Mouse (Mus musculus): Measurements from ENCODE around the gene Foxp1.

DNA sequence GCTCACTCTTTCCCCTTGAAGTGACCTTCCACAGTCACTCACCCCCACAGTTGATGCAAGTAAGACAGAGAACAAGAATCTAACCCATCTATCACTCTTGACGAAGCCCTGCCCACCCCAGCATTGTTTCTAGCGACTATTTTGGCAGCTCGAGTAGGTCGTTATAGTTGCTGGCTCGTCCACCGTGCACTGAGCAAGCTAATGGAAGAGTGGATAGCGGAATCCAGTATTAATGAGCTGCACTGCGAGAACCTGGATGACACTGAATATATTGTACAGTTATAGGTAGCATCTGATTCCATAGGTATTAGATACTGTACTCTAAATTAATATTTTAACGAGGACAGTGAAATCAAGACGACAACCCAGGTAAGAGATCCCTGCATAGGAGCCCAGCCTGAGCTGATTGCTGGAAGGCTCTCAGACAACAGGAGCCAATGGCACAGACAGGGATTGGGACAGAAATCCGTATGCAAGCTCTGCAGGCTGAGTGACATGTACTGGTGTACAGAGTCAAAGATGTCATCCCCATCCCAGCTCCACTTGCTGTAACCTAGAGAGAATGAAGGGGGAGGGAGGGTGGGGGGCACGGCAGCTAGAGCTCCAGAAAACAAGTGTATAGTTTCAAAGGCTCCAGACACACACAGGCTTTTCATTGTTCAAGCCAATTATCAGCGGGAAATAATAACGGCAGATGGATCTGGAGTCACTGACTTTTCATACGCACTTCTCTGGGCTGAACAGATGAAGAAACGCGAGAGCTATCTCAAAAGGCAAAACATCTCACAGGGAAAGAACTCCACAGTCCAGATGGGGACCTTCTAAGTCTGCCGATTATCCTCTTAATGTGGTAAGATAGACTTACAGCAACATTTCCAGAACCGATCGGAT, 254.1 kb downstream of the Foxp1 start:
- TF ChIP-seq CTCF (IDR thresholded peaks at IDR 0.05; ENCODE audit: extremely low read depth, insufficient read depth, insufficient read length, insufficient replicate concordance) (no peak), POLR2A (IDR thresholded peaks at IDR 0.05; ENCODE audit: low read depth, low read length) (no peak)
